Mouse (Mus musculus) left cerebral cortex, adult 18-20 months (tissue): ENCODE data around the gene Hist1h4i. TPM values are rescaled to one million over a fixed set of nuclear protein-coding genes. Genes with fewer than 3 reads are reported as not detected.
A peak's percentile ranks its signal among the peaks of the same experiment; 100 is the strongest.

Experiments used
- DNase-seq, 2 experiments: peaks; one replicate each; pipeline ENCODE4 v3.0.0; 2021 to 2022; ENCODE audit warnings: low spot score in 2 of 2, mixed read lengths in 1 of 2
- total RNA-seq, 2 experiments: library from RNA; stranded (reverse); gene quantifications; 2 replicates each; pipeline ENCODE4 v1.2.3; 2021

The Hist1h4i gene
- total RNA-seq, 2 experiments from 2014 or later = 71.8 to 81.6 TPM

- no peak for DNase-seq
Observed at GRCm38 (mm10) chr13:22037415-22037814, 3.7 kb downstream of the Hist1h4i start.

- no peak for DNase-seq
Observed at GRCm38 (mm10) chr13:22036986-22037385, 4.2 kb downstream of the Hist1h4i start.

- no peak for DNase-seq
Observed at GRCm38 (mm10) chr13:22036149-22036956, 4.8 kb downstream of the Hist1h4i start.

GRCm38 (mm10) chr13:22035267-22036148, 5.7 kb downstream of the Hist1h4i start, which contains the start of the genes Hist1h2ah and Hist1h2bk:
Gene Hist1h2ah, minus strand, starts transcription at chr13:22035568.
Gene Hist1h2bk, plus strand, starts transcription at chr13:22035870.
- peak; percentile 72 to 83 for DNase-seq

- no peak for DNase-seq
Observed at GRCm38 (mm10) chr13:22034443-22035266, 6.5 kb downstream of the Hist1h4i start.

GRCm38 (mm10) chr13:22033741-22034442, 7.3 kb downstream of the Hist1h4i start:
- no peak for DNase-seq

- no peak for DNase-seq
Observed at GRCm38 (mm10) chr13:22030493-22030892, 10.7 kb downstream of the Hist1h4i start.

- DNase-seq = peak; percentile 28 to 30
Observed at GRCm38 (mm10) chr13:22029928-22030327, 11.2 kb downstream of the Hist1h4i start.

GRCm38 (mm10) chr13:22028673-22029460, 12.3 kb downstream of the Hist1h4i start:
- DNase-seq = peak; percentile 91

GRCm38 (mm10) chr13:22026058-22027031, 14.8 kb downstream of the Hist1h4i start:
- DNase-seq = peak; percentile 87 to 88

GRCm38 (mm10) chr13:22022241-22022640, 18.9 kb downstream of the Hist1h4i start:
- DNase-seq = peak; percentile 47 to 68

- no peak for DNase-seq
Observed at GRCm38 (mm10) chr13:22021581-22021980, 19.6 kb downstream of the Hist1h4i start.

GRCm38 (mm10) chr13:22020901-22021339, 20.2 kb downstream of the Hist1h4i start:
- DNase-seq = no peak

GRCm38 (mm10) chr13:22019934-22020835, 21.0 kb downstream of the Hist1h4i start:
- DNase-seq = no peak

GRCm38 (mm10) chr13:22015479-22016450, 25.4 kb downstream of the Hist1h4i start:
- DNase-seq = peak; percentile 50 to 60

- no peak for DNase-seq
Observed at GRCm38 (mm10) chr13:22014411-22014845, 26.7 kb downstream of the Hist1h4i start.
